Mouse (Mus musculus) CH12.LX (cell line): ENCODE measurements around the gene Vps33b. TPM values are rescaled to one million over a fixed set of nuclear protein-coding genes. Genes with fewer than 3 reads are reported as not detected.

Experiments used
- DNase-seq: peaks from one replicate; pipeline ENCODE4 v3.0.0-alpha.2; 2013; ENCODE audit errors: extremely low read depth
- H3K27ac ChIP-seq: 2 replicates; pipeline ENCODE4 v1.5.1; 2012; ENCODE audit warnings: low read depth, mild to moderate bottlenecking, control low read depth, moderate library complexity; ENCODE audit not compliant: insufficient read depth
- H3K27me3 ChIP-seq: replicated peaks from 2 replicates; pipeline ENCODE3; 2012; ENCODE audit warnings: inconsistent platforms
- H3K36me3 ChIP-seq, 2 experiments: replicated peaks in 1 of 2; 2 replicates each; pipeline versions ENCODE3 to v1.6.1; 2012; ENCODE audit warnings: inconsistent platforms in 1 of 2, low read length in 1 of 2, mild to moderate bottlenecking in 1 of 2, mixed read lengths in 1 of 2, moderate library complexity in 1 of 2; ENCODE audit not compliant: control insufficient read depth in 1 of 2, insufficient read depth in 1 of 2
- H3K4me1 ChIP-seq, 2 experiments: 2 replicates each; pipeline ENCODE4 v1.6.1; 2012; ENCODE audit warnings: inconsistent platforms in 1 of 2, moderate library complexity in 1 of 2; ENCODE audit not compliant: insufficient read depth in 2 of 2, control insufficient read depth in 1 of 2
- H3K4me2 ChIP-seq: 2 replicates; pipeline ENCODE4 v1.6.1; 2012; ENCODE audit warnings: low read depth, mild to moderate bottlenecking, control low read depth; ENCODE audit not compliant: poor library complexity, insufficient read depth, severe bottlenecking
- H3K4me3 ChIP-seq, 3 experiments: fragments of 150-350 bp in 1 of 3; sonication (generic) in 1 of 3; replicated peaks in 1 of 3; 2 replicates each; pipeline versions ENCODE3 to v1.5.1; 2011 to 2012; ENCODE audit warnings: low read depth in 2 of 3, low read length in 2 of 3, mild to moderate bottlenecking in 2 of 3, moderate library complexity in 2 of 3, control low read depth in 1 of 3, improper control_type of control experiment in 1 of 3, inconsistent platforms in 1 of 3, mixed read lengths in 1 of 3; ENCODE audit not compliant: poor library complexity in 1 of 3
- H3K79me2 ChIP-seq: replicated peaks from 2 replicates; pipeline ENCODE4 v1.6.1; 2012; ENCODE audit warnings: mild to moderate bottlenecking, moderate library complexity; ENCODE audit not compliant: control insufficient read depth, poor library complexity, insufficient read depth, severe bottlenecking; ENCODE audit errors: extremely low read depth
- H3K9ac ChIP-seq: 2 replicates; pipeline ENCODE4 v1.6.1; 2012; ENCODE audit warnings: low read depth, mild to moderate bottlenecking, control low read depth, moderate library complexity; ENCODE audit not compliant: insufficient read depth
- H3K9me3 ChIP-seq: replicated peaks from 2 replicates; pipeline ENCODE3; 2012; ENCODE audit warnings: low read length, inconsistent platforms, mixed read lengths
- CHD1 ChIP-seq: IDR thresholded peaks from 2 replicates; pipeline ENCODE4 v1.6.1; 2012; ENCODE audit warnings: low read depth, low read length, improper control_type of control experiment, inconsistent platforms
- CHD2 ChIP-seq: IDR thresholded peaks from 2 replicates; pipeline ENCODE4 v1.6.1; 2011; ENCODE audit warnings: low read length, improper control_type of control experiment
- E2F4 ChIP-seq: IDR thresholded peaks from 2 replicates; pipeline ENCODE4 v1.6.1; 2011; ENCODE audit warnings: low read depth, low read length, improper control_type of control experiment; ENCODE audit not compliant: insufficient replicate concordance
- ELF1 ChIP-seq: IDR thresholded peaks from 2 replicates; pipeline ENCODE4 v1.6.1; 2014; ENCODE audit warnings: low read depth, mild to moderate bottlenecking, inconsistent platforms, low read length, improper control_type of control experiment
- ETS1 ChIP-seq: conservative IDR thresholded peaks from 2 replicates; pipeline ENCODE4 v1.6.1; 2012; ENCODE audit warnings: low read depth, mild to moderate bottlenecking, inconsistent platforms, low read length, improper control_type of control experiment, moderate library complexity
- GABPA ChIP-seq: IDR thresholded peaks from 2 replicates; pipeline ENCODE4 v1.6.1; 2012; ENCODE audit warnings: low read depth, low read length, improper control_type of control experiment, inconsistent platforms; ENCODE audit not compliant: insufficient replicate concordance
- IRF4 ChIP-seq: IDR thresholded peaks from 2 replicates; pipeline ENCODE4 v1.6.1; 2014; ENCODE audit warnings: low read depth, mild to moderate bottlenecking, inconsistent platforms, low read length, improper control_type of control experiment
- JUN ChIP-seq: IDR thresholded peaks from 2 replicates; pipeline ENCODE4 v1.6.1; 2011; ENCODE audit warnings: low read depth, mild to moderate bottlenecking, low read length, improper control_type of control experiment, moderate library complexity; ENCODE audit not compliant: insufficient read depth
- MEF2A ChIP-seq: IDR thresholded peaks from 2 replicates; pipeline ENCODE4 v1.6.1; 2014; ENCODE audit warnings: low read depth, mild to moderate bottlenecking, inconsistent platforms, low read length, improper control_type of control experiment, borderline replicate concordance
- MXI1 ChIP-seq: IDR thresholded peaks from 2 replicates; pipeline ENCODE4 v1.6.1; 2011; ENCODE audit warnings: mild to moderate bottlenecking, low read depth, low read length, improper control_type of control experiment
- NRF1 ChIP-seq: IDR thresholded peaks from 2 replicates; pipeline ENCODE4 v1.6.1; 2014; ENCODE audit warnings: low read depth, mild to moderate bottlenecking, inconsistent platforms, low read length, improper control_type of control experiment, moderate library complexity
- POLR2A ChIP-seq: IDR thresholded peaks from 2 replicates; pipeline ENCODE4 v1.6.1; 2011; ENCODE audit warnings: low read depth, mild to moderate bottlenecking, improper control_type of control experiment, low read length
- SIN3A ChIP-seq: IDR thresholded peaks from 2 replicates; pipeline ENCODE4 v1.6.1; 2012; ENCODE audit warnings: low read length, improper control_type of control experiment, inconsistent platforms
- SMC3 ChIP-seq: IDR thresholded peaks from 2 replicates; pipeline ENCODE4 v1.6.1; 2011; ENCODE audit warnings: low read depth, low read length, improper control_type of control experiment
- TBP ChIP-seq: conservative IDR thresholded peaks from 2 replicates; pipeline ENCODE4 v1.6.1; 2011; ENCODE audit warnings: low read depth, low read length, improper control_type of control experiment
- TCF12 ChIP-seq: IDR thresholded peaks from 2 replicates; pipeline ENCODE4 v1.6.1; 2014; ENCODE audit warnings: low read depth, mild to moderate bottlenecking, inconsistent platforms, low read length, improper control_type of control experiment
- UBTF ChIP-seq: IDR thresholded peaks from 2 replicates; pipeline ENCODE4 v1.6.1; 2012; ENCODE audit warnings: low read depth, mild to moderate bottlenecking, inconsistent platforms, low read length, improper control_type of control experiment, moderate library complexity
- USF2 ChIP-seq: conservative IDR thresholded peaks from 2 replicates; pipeline ENCODE4 v1.6.1; 2011; ENCODE audit warnings: low read depth, low read length, improper control_type of control experiment
- ZC3H11A ChIP-seq: IDR thresholded peaks from 2 replicates; pipeline ENCODE4 v1.6.1; 2012; ENCODE audit warnings: low read depth, mild to moderate bottlenecking, inconsistent platforms, low read length, improper control_type of control experiment
- ZNF384 ChIP-seq: IDR thresholded peaks from 2 replicates; pipeline ENCODE4 v1.6.1; 2012; ENCODE audit warnings: low read depth, low read length, improper control_type of control experiment, inconsistent platforms
- dilution Hi-C: fragments of 300-500 bp; cut with MboI; formaldehyde crosslinking; loops from 2 replicates; pipeline ENCODE4 v1.14.3; 2020; ENCODE audit warnings: low sequenced_read_pairs; ENCODE audit not compliant: extremely low pct_unique_long_range_greater_than_20kb, extremely low pct_ligation_motif_present
- in situ Hi-C: fragments of 300-500 bp; cut with MboI; formaldehyde crosslinking; loops from 3 replicates; pipeline ENCODE4 v1.14.3; 2019; ENCODE audit warnings: low sequenced_read_pairs, low pct_ligation_motif_present, low pct_unique_long_range_greater_than_20kb, mixed read lengths
- polyA plus RNA-seq: library from polyadenylated mRNA; unstranded; fragments of >175 nt; gene quantifications from 2 replicates; pipeline ENCODE4 v1.2.1, GENCODE M21; 2012; ENCODE audit warnings: low read depth; ENCODE audit not compliant: insufficient read length
- total RNA-seq, 2 experiments: library from RNA; depleted of rRNA; stranded (reverse); fragments of 300-350 nt in 1 of 2; fragments of >200 nt in 1 of 2; gene quantifications; 2 replicates each; pipeline ENCODE4 v1.2.3; 2012 to 2014

Gene Vps33b
- total and polyA plus RNA-seq, 3 experiments: 15.5 to 23.2 (median 16.6) TPM

DNA sequence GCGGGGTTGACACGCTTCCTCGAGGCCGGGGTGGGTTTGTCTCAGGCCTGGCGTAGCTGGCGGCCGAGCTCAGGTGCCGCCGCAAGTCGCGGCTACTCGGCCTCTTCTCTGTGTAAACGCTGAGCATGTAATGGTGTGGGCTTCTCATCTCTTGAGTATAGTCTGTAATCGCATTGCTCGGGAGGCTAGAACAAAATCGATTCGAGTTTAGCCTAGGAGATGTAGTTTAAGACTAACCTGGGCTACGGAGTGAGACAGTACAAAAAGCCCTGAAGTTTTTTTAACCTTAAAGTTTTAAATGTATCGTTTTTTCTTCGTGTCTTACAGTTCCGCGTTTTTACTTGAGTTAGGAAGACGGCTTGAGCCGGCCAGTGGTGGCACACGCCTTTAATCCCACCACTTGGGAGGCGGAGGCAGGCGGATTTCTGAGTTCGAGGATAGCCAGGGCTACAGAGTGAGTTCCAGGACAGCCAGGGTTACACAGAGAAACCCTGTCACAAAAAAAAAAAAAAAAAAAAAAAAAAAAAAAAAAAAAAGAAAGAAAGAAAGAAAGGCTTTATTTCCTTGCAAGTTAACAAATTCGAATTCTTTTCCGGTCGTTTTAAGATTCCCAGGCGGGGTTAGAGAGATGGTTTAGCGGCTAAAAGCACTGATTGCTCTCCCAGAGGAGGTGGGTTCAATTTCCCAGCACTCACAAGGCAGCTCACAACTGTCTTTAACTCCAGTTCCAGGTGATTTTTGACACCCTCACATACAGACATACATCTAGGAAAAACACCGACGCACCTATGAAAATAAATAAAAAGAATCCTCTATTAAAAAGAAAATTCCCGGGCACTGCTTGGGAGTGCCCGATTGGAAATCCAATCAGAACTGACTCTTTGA lies 25.6 kb downstream of the Vps33b start:
- H3K9me3 ChIP-seq: no peaks in the 10 kb centered on the region
- dilution Hi-C loops: no loop called here
- DNase-seq: peak; percentile 36
- peak overlapping the region; percentile 75 to 93 (median 82) for H3K4me3 ChIP-seq
- peaks cover 13 to 44% of the 10 kb centered on the region in 2 experiments for H3K4me1 ChIP-seq
- H3K27ac ChIP-seq: peak overlapping the region; percentile 31
- H3K36me3 ChIP-seq: peaks cover 10 to 44% of the 10 kb centered on the region in 2 experiments
- in situ Hi-C loops: no loop called here
- H3K27me3 ChIP-seq: no peaks in the 10 kb centered on the region
- H3K9ac ChIP-seq: peak overlapping the region; percentile 69
- TF ChIP-seq TCF12: no peak
- TF ChIP-seq UBTF: 0 out of 2 replicates have a peak, but pooled peaks have one; percentile 51
- no peak for TF ChIP-seq MEF2A
- no peak for TF ChIP-seq SMC3
- TF ChIP-seq NRF1: no peak
- TF ChIP-seq CHD1: peak; percentile 80
- TF ChIP-seq MXI1: peak; percentile 64; the same call in 1 of the 2 replicates
- TF ChIP-seq SIN3A: peak; percentile 55; the same call in 1 of the 2 replicates
- no peak for TF ChIP-seq JUN
- no peak for TF ChIP-seq ETS1
- TF ChIP-seq E2F4: no peak
- TF ChIP-seq ELF1: no peak
- TF ChIP-seq CHD2: no peak
- no peak for TF ChIP-seq POLR2A
- no peak for TF ChIP-seq IRF4
- no peak for TF ChIP-seq GABPA
- TF ChIP-seq ZNF384: peak; percentile 75
- peaks cover 54% of the 10 kb centered on the region for H3K79me2 ChIP-seq
- H3K4me2 ChIP-seq: peak overlapping the region; percentile 89

DNA sequence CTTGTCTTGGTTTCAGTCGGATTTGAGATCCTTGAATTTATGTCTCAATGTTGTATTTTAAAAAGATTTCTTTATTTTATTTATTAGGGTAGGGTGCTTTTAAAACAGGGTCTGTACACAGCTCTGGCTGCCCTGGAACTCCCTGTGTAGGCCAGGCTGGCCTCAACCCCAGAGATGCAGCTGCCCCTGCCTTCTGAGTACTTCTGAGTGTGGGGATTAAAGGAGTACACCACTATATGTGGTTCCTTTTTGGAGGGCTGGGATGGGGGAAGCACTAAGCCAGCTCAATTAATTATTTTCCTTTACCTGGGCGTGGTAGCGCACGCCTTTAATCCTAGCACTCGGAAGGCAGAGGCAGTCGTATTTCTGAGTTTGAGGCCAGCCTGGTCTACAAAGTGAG lies 27.0 kb downstream of the Vps33b start:
- Histone ChIP-seq H3K9ac (0 out of 2 replicates have a peak overlapping the region, but pooled peaks have one; percentile 51), H3K36me3 (peaks cover 11 to 46% of the 10 kb centered on the region in 2 experiments), H3K27ac (no peak overlapping the region), H3K9me3 (no peaks in the 10 kb centered on the region), H3K4me3 (no peak overlapping the region), H3K27me3 (no peaks in the 10 kb centered on the region), H3K79me2 (peaks cover 68% of the 10 kb centered on the region), H3K4me1 (peaks cover 14 to 47% of the 10 kb centered on the region in 2 experiments), H3K4me2 (peak overlapping the region; percentile 84)
- dilution Hi-C loops (no loop called here), in situ Hi-C loops (no loop called here)
- TF ChIP-seq TCF12: no peak
- no peak for TF ChIP-seq JUN
- TF ChIP-seq TBP: no peak
- TF ChIP-seq SMC3: no peak
- TF ChIP-seq ZC3H11A: no peak
- TF ChIP-seq ELF1: no peak
- no peak for TF ChIP-seq USF2
- no peak for TF ChIP-seq NRF1
- no peak for DNase-seq
